Mouse (Mus musculus): Measurements from ENCODE around the gene Mrpl38.

DNA sequence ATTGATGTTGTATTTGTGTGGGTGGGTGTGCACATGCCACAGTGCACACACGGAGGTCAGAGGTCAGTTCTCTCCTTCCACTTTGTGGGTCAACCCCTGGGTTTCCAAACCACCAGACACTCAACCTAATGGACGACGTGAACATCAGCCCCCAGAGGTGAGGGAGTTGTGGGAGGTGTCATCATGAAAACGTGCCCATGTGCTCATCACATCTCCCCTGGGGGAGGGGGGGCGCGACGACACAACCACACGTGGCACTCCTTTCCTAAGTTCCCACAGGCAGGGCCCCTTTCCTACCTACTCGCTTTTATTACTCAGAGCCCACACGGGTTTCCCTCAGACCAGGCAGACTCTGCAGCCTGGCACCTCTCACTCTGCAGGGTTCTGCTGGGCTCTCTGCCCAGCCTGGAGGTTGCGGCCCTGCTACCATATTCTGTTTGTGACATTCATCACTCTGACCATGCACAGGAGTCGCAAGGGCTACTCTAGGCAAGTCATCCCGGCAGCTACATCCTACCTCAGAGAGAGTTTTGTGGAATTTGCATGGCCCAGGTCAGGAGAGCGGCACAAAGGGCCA, 55.5 kb downstream of the Mrpl38 start:
- TF ChIP-seq POLR2A (IDR thresholded peaks at IDR 0.05; ENCODE audit: insufficient read depth, low read length) (no peak), CTCF (IDR thresholded peaks at IDR 0.05; ENCODE audit: low read depth, low read length) (no peak), EP300 (IDR thresholded peaks at IDR 0.05; ENCODE audit: insufficient read depth, low read depth, low read length) (no peak)
